Mouse (Mus musculus): ENCODE results near the gene Ryr3. TPM values are rescaled to one million over a fixed set of nuclear protein-coding genes. Genes with fewer than 3 reads are reported as not detected.
"Not testable (repeated sequence)": the region's sequence is repeated elsewhere in the genome, so short reads cannot be mapped to it uniquely, and the experiment has no call there.

Gene Ryr3
- polyA plus RNA-seq, 1 experiment from 2014 or later = 0.10 TPM

- H3K4me1 ChIP-seq (replicated peaks) = no peaks in the 10 kb centered on the region
- no peaks in the 10 kb centered on the region for H3K36me3 ChIP-seq
- H3K9ac ChIP-seq (replicated peaks) = no peak overlapping the region
- H3K27me3 ChIP-seq = no peaks in the 10 kb centered on the region
- WGBS = 83% methylated on average over 4 of the region's 4 CpGs
- H3K4me3 ChIP-seq (replicated peaks) = no peak overlapping the region
- no peaks in the 10 kb centered on the region for H3K9me3 ChIP-seq
- no peak overlapping the region for H3K4me2 ChIP-seq
- no peak overlapping the region for H3K27ac ChIP-seq
- ATAC-seq (ENCODE audit: insufficient number of reproducible peaks, insufficient read depth, low FRiP score, low TSS enrichment, low read depth) = no peak
Observed at GRCm38 (mm10) chr2:113095184-113095583, 121.7 kb downstream of the Ryr3 start.

- Histone ChIP-seq H3K36me3 (no peaks in the 10 kb centered on the region), H3K27ac (no peak overlapping the region), H3K27me3 (no peaks in the 10 kb centered on the region), H3K4me2 (no peak overlapping the region), H3K4me1 (replicated peaks) (no peaks in the 10 kb centered on the region), H3K9ac (replicated peaks) (no peak overlapping the region), H3K9me3 (no peaks in the 10 kb centered on the region), H3K4me3 (replicated peaks) (no peak overlapping the region)
- 88% methylated on average over 6 of the region's 6 CpGs for WGBS
- ATAC-seq (ENCODE audit: insufficient number of reproducible peaks, insufficient read depth, low FRiP score, low TSS enrichment, low read depth) = no peak
Observed at GRCm38 (mm10) chr2:113094088-113094487, 122.8 kb downstream of the Ryr3 start.

- no peak overlapping the region for H3K9ac ChIP-seq (replicated peaks)
- no peaks in the 10 kb centered on the region for H3K9me3 ChIP-seq
- H3K4me1 ChIP-seq (replicated peaks) = no peaks in the 10 kb centered on the region
- H3K4me3 ChIP-seq (replicated peaks) = no peak overlapping the region
- no peak overlapping the region for H3K4me2 ChIP-seq
- no peak overlapping the region for H3K27ac ChIP-seq
- no peaks in the 10 kb centered on the region for H3K27me3 ChIP-seq
- H3K36me3 ChIP-seq = no peaks in the 10 kb centered on the region
- no peak for ATAC-seq (ENCODE audit: insufficient number of reproducible peaks, insufficient read depth, low FRiP score, low TSS enrichment, low read depth)
- WGBS = 85% methylated on average over 1 of the region's 1 CpGs
Observed at GRCm38 (mm10) chr2:113092756-113093155, 124.1 kb downstream of the Ryr3 start.

- H3K27ac ChIP-seq; H3K36me3 ChIP-seq; H3K4me3 ChIP-seq (replicated peaks); H3K9me3 ChIP-seq; H3K4me1 ChIP-seq (replicated peaks); H3K9ac ChIP-seq (replicated peaks); H3K27me3 ChIP-seq; H3K4me2 ChIP-seq; ATAC-seq (ENCODE audit: insufficient number of reproducible peaks, insufficient read depth, low FRiP score, low TSS enrichment, low read depth): not testable (repeated sequence)
- WGBS = 85% methylated on average over 1 of the region's 1 CpGs
Observed at GRCm38 (mm10) chr2:113091316-113091715, 125.6 kb downstream of the Ryr3 start.

- no peak overlapping the region for H3K4me2 ChIP-seq
- no peak for ATAC-seq (ENCODE audit: insufficient number of reproducible peaks, insufficient read depth, low FRiP score, low TSS enrichment, low read depth)
- no peaks in the 10 kb centered on the region for H3K36me3 ChIP-seq
- H3K4me3 ChIP-seq (replicated peaks) = no peak overlapping the region
- no peak overlapping the region for H3K27ac ChIP-seq
- no peaks in the 10 kb centered on the region for H3K27me3 ChIP-seq
- H3K9ac ChIP-seq (replicated peaks) = no peak overlapping the region
- 83% methylated on average over 4 of the region's 4 CpGs for WGBS
- H3K4me1 ChIP-seq (replicated peaks) = no peaks in the 10 kb centered on the region
- no peaks in the 10 kb centered on the region for H3K9me3 ChIP-seq
Observed at GRCm38 (mm10) chr2:113076396-113076795, 140.5 kb downstream of the Ryr3 start.

GRCm38 (mm10) chr2:113059367-113059766, 157.5 kb downstream of the Ryr3 start:
- Histone ChIP-seq H3K27me3 (no peaks in the 10 kb centered on the region), H3K36me3 (no peaks in the 10 kb centered on the region), H3K27ac (no peak overlapping the region), H3K4me3 (replicated peaks) (no peak overlapping the region), H3K9me3 (no peaks in the 10 kb centered on the region), H3K4me2 (no peak overlapping the region), H3K4me1 (replicated peaks) (no peaks in the 10 kb centered on the region), H3K9ac (replicated peaks) (no peak overlapping the region)
- 69% methylated on average over 5 of the region's 5 CpGs for WGBS
- no peak for ATAC-seq (ENCODE audit: insufficient number of reproducible peaks, insufficient read depth, low FRiP score, low TSS enrichment, low read depth)

GRCm38 (mm10) chr2:113058914-113059313, 158.0 kb downstream of the Ryr3 start:
- H3K27ac ChIP-seq = no peak overlapping the region
- 69% methylated on average over 5 of the region's 5 CpGs for WGBS
- no peaks in the 10 kb centered on the region for H3K4me1 ChIP-seq (replicated peaks)

GRCm38 (mm10) chr2:113058116-113058515, 158.8 kb downstream of the Ryr3 start:
- no peaks in the 10 kb centered on the region for H3K4me1 ChIP-seq (replicated peaks)
- H3K4me3 ChIP-seq (replicated peaks) = no peak overlapping the region
- H3K4me2 ChIP-seq = no peak overlapping the region
- no peak overlapping the region for H3K27ac ChIP-seq
- no peaks in the 10 kb centered on the region for H3K36me3 ChIP-seq
- no peak overlapping the region for H3K9ac ChIP-seq (replicated peaks)
- H3K9me3 ChIP-seq = no peaks in the 10 kb centered on the region
- ATAC-seq (ENCODE audit: insufficient number of reproducible peaks, insufficient read depth, low FRiP score, low TSS enrichment, low read depth) = no peak
- no peaks in the 10 kb centered on the region for H3K27me3 ChIP-seq
- WGBS = 71% methylated on average over 3 of the region's 3 CpGs

More at GRCm38 (mm10) chr2:113058914-113059313, 158.0 kb downstream of the Ryr3 start:
- Histone ChIP-seq H3K4me2 (no peak overlapping the region), H3K9me3 (no peaks in the 10 kb centered on the region), H3K27me3 (no peaks in the 10 kb centered on the region), H3K4me3 (replicated peaks) (no peak overlapping the region), H3K9ac (replicated peaks) (no peak overlapping the region), H3K36me3 (no peaks in the 10 kb centered on the region)
- ATAC-seq (ENCODE audit: insufficient number of reproducible peaks, insufficient read depth, low FRiP score, low TSS enrichment, low read depth) = no peak

GRCm38 (mm10) chr2:113055591-113055990, 161.3 kb downstream of the Ryr3 start:
- Histone ChIP-seq H3K4me3 (replicated peaks) (no peak overlapping the region), H3K27ac (no peak overlapping the region), H3K4me2 (no peak overlapping the region), H3K36me3 (no peaks in the 10 kb centered on the region), H3K9ac (replicated peaks) (no peak overlapping the region), H3K4me1 (replicated peaks) (no peaks in the 10 kb centered on the region), H3K9me3 (no peaks in the 10 kb centered on the region), H3K27me3 (no peaks in the 10 kb centered on the region)
- WGBS = 99% methylated on average over 2 of the region's 2 CpGs
- ATAC-seq (ENCODE audit: insufficient number of reproducible peaks, insufficient read depth, low FRiP score, low TSS enrichment, low read depth) = no peak

- ATAC-seq (ENCODE audit: insufficient number of reproducible peaks, insufficient read depth, low FRiP score, low TSS enrichment, low read depth) = no peak
- H3K9ac ChIP-seq (replicated peaks) = no peak overlapping the region
- no peaks in the 10 kb centered on the region for H3K4me1 ChIP-seq (replicated peaks)
- no peak overlapping the region for H3K4me3 ChIP-seq (replicated peaks)
- 87% methylated on average over 1 of the region's 1 CpGs for WGBS
- H3K36me3 ChIP-seq = no peaks in the 10 kb centered on the region
- H3K27ac ChIP-seq = no peak overlapping the region
- H3K4me2 ChIP-seq = no peak overlapping the region
- no peaks in the 10 kb centered on the region for H3K9me3 ChIP-seq
- no peaks in the 10 kb centered on the region for H3K27me3 ChIP-seq
Observed at GRCm38 (mm10) chr2:113049831-113050230, 167.1 kb downstream of the Ryr3 start.

GRCm38 (mm10) chr2:113036550-113036949, 180.3 kb downstream of the Ryr3 start:
- no peak overlapping the region for H3K4me3 ChIP-seq (replicated peaks)
- no peak overlapping the region for H3K4me2 ChIP-seq
- no peaks in the 10 kb centered on the region for H3K4me1 ChIP-seq (replicated peaks)
- ATAC-seq (ENCODE audit: insufficient number of reproducible peaks, insufficient read depth, low FRiP score, low TSS enrichment, low read depth) = no peak
- H3K36me3 ChIP-seq = no peaks in the 10 kb centered on the region
- H3K9ac ChIP-seq (replicated peaks) = no peak overlapping the region
- WGBS = 89% methylated on average over 2 of the region's 2 CpGs
- no peaks in the 10 kb centered on the region for H3K9me3 ChIP-seq
- no peaks in the 10 kb centered on the region for H3K27me3 ChIP-seq
- no peak overlapping the region for H3K27ac ChIP-seq

- Histone ChIP-seq H3K9me3 (no peaks in the 10 kb centered on the region), H3K27ac (no peak overlapping the region), H3K4me3 (replicated peaks) (no peak overlapping the region), H3K36me3 (no peaks in the 10 kb centered on the region), H3K27me3 (no peaks in the 10 kb centered on the region), H3K4me2 (no peak overlapping the region), H3K9ac (replicated peaks) (no peak overlapping the region), H3K4me1 (replicated peaks) (no peaks in the 10 kb centered on the region)
- ATAC-seq (ENCODE audit: insufficient number of reproducible peaks, insufficient read depth, low FRiP score, low TSS enrichment, low read depth) = no peak
- WGBS = 86% methylated on average over 5 of the region's 5 CpGs
Observed at GRCm38 (mm10) chr2:113030689-113031088, 186.2 kb downstream of the Ryr3 start.
